Mouse (Mus musculus): Measurements from ENCODE around the gene Slc17a7. TPM values are rescaled to one million over a fixed set of nuclear protein-coding genes. Genes with fewer than 3 reads are reported as not detected.

The Slc17a7 gene
- polyA plus RNA-seq, 1 experiment from 2014 or later, result 1.3 TPM

GRCm38 (mm10) chr7:45191161-45191560 lies 27.4 kb downstream of the Slc17a7 start:
- Histone ChIP-seq H3K4me3 (ENCODE audit: low read depth, low read length) (no peak overlapping the region), H3K4me1 (ENCODE audit: control insufficient read depth, insufficient read depth, low read length) (peaks cover 8% of the 10 kb centered on the region; the same call in 1 of the 2 replicates), H3K27ac (replicated peaks; ENCODE audit: low read depth, low read length) (no peak overlapping the region), H3K27me3 (replicated peaks; ENCODE audit: control insufficient read depth, insufficient read depth, low read length) (0 out of 2 replicates have a peak, but pooled peaks cover 11% of the 10 kb centered on the region), H3K9me3 (ENCODE audit: control insufficient read depth, low read length) (no peaks in the 10 kb centered on the region), H3K9ac (ENCODE audit: low read depth, low read length) (no peak overlapping the region), H3K36me3 (ENCODE audit: control insufficient read depth, insufficient read depth, low read length) (no peaks in the 10 kb centered on the region), H3K4me2 (ENCODE audit: low read depth, low read length) (no peak overlapping the region)
- 56% methylated on average over 2 of the region's 2 CpGs for WGBS
- ATAC-seq (ENCODE audit: low read depth) (no peak), DNase-seq (ENCODE audit: low spot score) (no peak)

GRCm38 (mm10) chr7:45191803-45192363 lies 28.1 kb downstream of the Slc17a7 start:
- DNase-seq (ENCODE audit: low spot score) (peak; percentile 94), ATAC-seq (ENCODE audit: low read depth) (peak; percentile 88)
- Histone ChIP-seq H3K27ac (replicated peaks; ENCODE audit: low read depth, low read length) (peak overlapping the region; percentile 39), H3K27me3 (replicated peaks; ENCODE audit: control insufficient read depth, insufficient read depth, low read length) (0 out of 2 replicates have a peak, but pooled peaks cover 4% of the 10 kb centered on the region), H3K4me1 (ENCODE audit: control insufficient read depth, insufficient read depth, low read length) (peaks cover 8% of the 10 kb centered on the region; the same call in 1 of the 2 replicates), H3K36me3 (ENCODE audit: control insufficient read depth, insufficient read depth, low read length) (no peaks in the 10 kb centered on the region), H3K4me2 (ENCODE audit: low read depth, low read length) (no peak overlapping the region), H3K9me3 (ENCODE audit: control insufficient read depth, low read length) (no peaks in the 10 kb centered on the region), H3K4me3 (ENCODE audit: low read depth, low read length) (no peak overlapping the region), H3K9ac (ENCODE audit: low read depth, low read length) (no peak overlapping the region)
- WGBS, result 3% methylated on average over 7 of the region's 8 CpGs

- peaks cover 8% of the 10 kb centered on the region; the same call in 1 of the 2 replicates for H3K4me1 ChIP-seq (ENCODE audit: control insufficient read depth, insufficient read depth, low read length)
- H3K27me3 ChIP-seq (replicated peaks; ENCODE audit: control insufficient read depth, insufficient read depth, low read length), result 0 out of 2 replicates have a peak, but pooled peaks cover 3% of the 10 kb centered on the region
- H3K27ac ChIP-seq (replicated peaks; ENCODE audit: low read depth, low read length), result no peak overlapping the region
- H3K9me3 ChIP-seq (ENCODE audit: control insufficient read depth, low read length), result no peaks in the 10 kb centered on the region
- 81% methylated on average over 7 of the region's 7 CpGs for WGBS
- DNase-seq (ENCODE audit: low spot score), result no peak
- no peak overlapping the region for H3K4me3 ChIP-seq (ENCODE audit: low read depth, low read length)
- H3K36me3 ChIP-seq (ENCODE audit: control insufficient read depth, insufficient read depth, low read length), result no peaks in the 10 kb centered on the region
- no peak overlapping the region for H3K9ac ChIP-seq (ENCODE audit: low read depth, low read length)
- H3K4me2 ChIP-seq (ENCODE audit: low read depth, low read length), result no peak overlapping the region
- ATAC-seq (ENCODE audit: low read depth), result no peak
These were observed 29.0 kb downstream of the Slc17a7 start for GRCm38 (mm10) chr7:45192585-45193310.

GRCm38 (mm10) chr7:45193406-45193805 lies 29.7 kb downstream of the Slc17a7 start:
- Histone ChIP-seq H3K27ac (replicated peaks; ENCODE audit: low read depth, low read length) (no peak overlapping the region), H3K9ac (ENCODE audit: low read depth, low read length) (no peak overlapping the region), H3K4me2 (ENCODE audit: low read depth, low read length) (no peak overlapping the region), H3K4me1 (ENCODE audit: control insufficient read depth, insufficient read depth, low read length) (peaks cover 8% of the 10 kb centered on the region; the same call in 1 of the 2 replicates), H3K27me3 (replicated peaks; ENCODE audit: control insufficient read depth, insufficient read depth, low read length) (0 out of 2 replicates have a peak, but pooled peaks cover 3% of the 10 kb centered on the region), H3K36me3 (ENCODE audit: control insufficient read depth, insufficient read depth, low read length) (no peaks in the 10 kb centered on the region), H3K9me3 (ENCODE audit: control insufficient read depth, low read length) (no peaks in the 10 kb centered on the region), H3K4me3 (ENCODE audit: low read depth, low read length) (no peak overlapping the region)
- ATAC-seq (ENCODE audit: low read depth), result no peak
- whole genome bisulfite sequencing, result 70% methylated on average over 4 of the region's 5 CpGs
- no peak for DNase-seq (ENCODE audit: low spot score)

GRCm38 (mm10) chr7:45193871-45194785 lies 30.4 kb downstream of the Slc17a7 start:
- WGBS, result 74% methylated on average over 15 of the region's 17 CpGs
- Histone ChIP-seq H3K27ac (replicated peaks; ENCODE audit: low read depth, low read length) (no peak overlapping the region), H3K4me2 (ENCODE audit: low read depth, low read length) (no peak overlapping the region), H3K4me1 (ENCODE audit: control insufficient read depth, insufficient read depth, low read length) (peaks cover 8% of the 10 kb centered on the region; the same call in 1 of the 2 replicates), H3K4me3 (ENCODE audit: low read depth, low read length) (no peak overlapping the region), H3K9ac (ENCODE audit: low read depth, low read length) (no peak overlapping the region), H3K36me3 (ENCODE audit: control insufficient read depth, insufficient read depth, low read length) (no peaks in the 10 kb centered on the region), H3K27me3 (replicated peaks; ENCODE audit: control insufficient read depth, insufficient read depth, low read length) (0 out of 2 replicates have a peak, but pooled peaks cover 3% of the 10 kb centered on the region), H3K9me3 (ENCODE audit: control insufficient read depth, low read length) (no peaks in the 10 kb centered on the region)
- DNase-seq (ENCODE audit: low spot score) (no peak), ATAC-seq (ENCODE audit: low read depth) (no peak)

GRCm38 (mm10) chr7:45195341-45196175 lies 31.8 kb downstream of the Slc17a7 start:
- H3K27ac ChIP-seq (replicated peaks; ENCODE audit: low read depth, low read length), result no peak overlapping the region
- ATAC-seq (ENCODE audit: low read depth) (no peak), DNase-seq (ENCODE audit: low spot score) (no peak)
- WGBS, result 55% methylated on average over 13 of the region's 13 CpGs
- no peaks in the 10 kb centered on the region for H3K36me3 ChIP-seq (ENCODE audit: control insufficient read depth, insufficient read depth, low read length)
- no peak overlapping the region for H3K4me2 ChIP-seq (ENCODE audit: low read depth, low read length)
- no peaks in the 10 kb centered on the region for H3K9me3 ChIP-seq (ENCODE audit: control insufficient read depth, low read length)
- no peak overlapping the region for H3K4me3 ChIP-seq (ENCODE audit: low read depth, low read length)
- H3K27me3 ChIP-seq (replicated peaks; ENCODE audit: control insufficient read depth, insufficient read depth, low read length), result no peaks in the 10 kb centered on the region
- no peak overlapping the region for H3K9ac ChIP-seq (ENCODE audit: low read depth, low read length)
- H3K4me1 ChIP-seq (ENCODE audit: control insufficient read depth, insufficient read depth, low read length), result peaks cover 8% of the 10 kb centered on the region; the same call in 1 of the 2 replicates

- H3K27ac ChIP-seq (replicated peaks; ENCODE audit: low read depth, low read length), result no peak overlapping the region
- H3K4me3 ChIP-seq (ENCODE audit: low read depth, low read length), result no peak overlapping the region
- no peaks in the 10 kb centered on the region for H3K36me3 ChIP-seq (ENCODE audit: control insufficient read depth, insufficient read depth, low read length)
- DNase-seq (ENCODE audit: low spot score), result no peak
- no peaks in the 10 kb centered on the region for H3K27me3 ChIP-seq (replicated peaks; ENCODE audit: control insufficient read depth, insufficient read depth, low read length)
- no peak overlapping the region for H3K4me2 ChIP-seq (ENCODE audit: low read depth, low read length)
- 73% methylated on average over 4 of the region's 4 CpGs for WGBS
- no peak overlapping the region for H3K9ac ChIP-seq (ENCODE audit: low read depth, low read length)
- H3K9me3 ChIP-seq (ENCODE audit: control insufficient read depth, low read length), result no peaks in the 10 kb centered on the region
- peaks cover 8% of the 10 kb centered on the region; the same call in 1 of the 2 replicates for H3K4me1 ChIP-seq (ENCODE audit: control insufficient read depth, insufficient read depth, low read length)
- ATAC-seq (ENCODE audit: low read depth), result no peak
These were observed 32.4 kb downstream of the Slc17a7 start for GRCm38 (mm10) chr7:45196176-45196535.

Data from embryonic facial prominence, embryonic 14.5 days (tissue).